ENCODE assay signal across 27 mouse cellular contexts in the genomic region with DNA sequence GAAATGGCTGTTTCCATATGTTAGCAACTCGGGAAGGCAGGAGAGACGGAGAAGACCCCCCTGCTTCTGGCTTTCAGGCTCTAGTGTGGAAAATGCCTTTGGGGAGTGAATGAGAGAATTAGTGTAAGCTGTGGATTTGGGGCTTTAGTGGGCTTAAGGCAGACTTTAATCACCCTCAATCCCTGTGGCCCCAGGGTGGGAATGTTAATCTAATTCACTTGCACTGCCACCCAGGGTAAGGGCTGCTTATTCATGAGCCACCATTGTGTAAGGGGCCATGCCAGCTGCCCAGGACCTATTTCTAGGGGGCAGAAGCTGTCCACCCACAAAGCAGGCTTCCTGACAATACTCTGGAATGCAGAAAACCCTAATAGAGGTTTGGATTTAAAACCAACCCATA. TPM values are rescaled to one million over a fixed set of nuclear protein-coding genes. Genes with fewer than 3 reads are reported as not detected.
DNase-seq lines count a peak whose midpoint lies in the region; ATAC-seq and TF ChIP-seq lines count a peak whose summit lies in the region.
"Had no signal": no experiment of that assay in that cellular context is flagged by ENCODE, and none has a peak within 500 bp of the region (broad histone marks: within the 10 kb centered on the region; RNA-seq: fewer than 3 reads in every experiment).

No protein-coding gene starts in this region.

- H3K4me2 ChIP-seq in forebrain, embryonic 11.5 days (ENCODE audit: low read depth, low read length, severe bottlenecking), result no peak overlapping the region
- H3K4me2 ChIP-seq in forebrain, embryonic 13.5 days, result no peak overlapping the region
- H3K4me2 ChIP-seq in midbrain, embryonic 16.5 days (ENCODE audit: low read length), result no peak overlapping the region
- H3K4me2 ChIP-seq: embryonic facial prominence, embryonic 13.5 days; heart, embryonic 11.5 days; hindbrain, embryonic 12.5 days; hindbrain, embryonic 15.5 days had no signal

- DNase-seq in forebrain, embryonic 11.5 days (ENCODE audit: low spot score), result peak; percentile 47
- DNase-seq in midbrain, embryonic 10.5 days (ENCODE audit: low spot score), result peak; percentile 31
- DNase-seq in brain, embryonic 14.5 days (ENCODE audit: low read depth), result peak; percentile 54
- peak; percentile 32 for DNase-seq in retina, embryonic 14.5 days (ENCODE audit: low spot score)
- DNase-seq in cerebellum, postnatal 14 days, result no peak
- DNase-seq in urinary bladder, adult 18-20 months (ENCODE audit: low spot score in 2 of 2), result no peak
- DNase-seq: adrenal gland, postnatal 10 days; adrenal gland, postnatal 36 days; cerebellum, adult 11 months; cerebellum, adult 2 months; cerebellum, adult 9-11 months; cerebellum, postnatal 36 days; embryo, embryonic 11 days; forebrain, postnatal 0 days; gastrocnemius, postnatal 36 days had no signal

- no peak overlapping the region for H3K4me3 ChIP-seq in forebrain, embryonic 11.5 days (ENCODE audit: low read depth, low read length)
- no peak overlapping the region for H3K4me3 ChIP-seq in forebrain, embryonic 13.5 days
- no peak overlapping the region for H3K4me3 ChIP-seq in midbrain, embryonic 10.5 days
- H3K4me3 ChIP-seq in midbrain, embryonic 16.5 days (ENCODE audit: low read depth, low read length), result no peak overlapping the region
- H3K4me3 ChIP-seq: embryonic facial prominence, embryonic 10.5 days; embryonic facial prominence, embryonic 13.5 days; erythroblast, embryonic 14.5 days; hindbrain, embryonic 12.5 days; hindbrain, embryonic 15.5 days had no signal

- no peak for TF ChIP-seq CTCF in brain, embryonic 14.5 days (IDR thresholded peaks at IDR 0.05; ENCODE audit: borderline replicate concordance, extremely low read depth, insufficient read depth, insufficient read length)

- no peaks in the 10 kb centered on the region for H3K9me3 ChIP-seq in forebrain, embryonic 11.5 days (ENCODE audit: control insufficient read depth, low read length)
- no peaks in the 10 kb centered on the region for H3K9me3 ChIP-seq in forebrain, embryonic 13.5 days (replicated peaks)
- no peaks in the 10 kb centered on the region for H3K9me3 ChIP-seq in midbrain, embryonic 10.5 days (replicated peaks)
- H3K9me3 ChIP-seq in midbrain, embryonic 16.5 days (replicated peaks; ENCODE audit: control insufficient read depth, low read length, poor library complexity, severe bottlenecking), result no peaks in the 10 kb centered on the region
- H3K9me3 ChIP-seq: embryonic facial prominence, embryonic 10.5 days; embryonic facial prominence, embryonic 13.5 days; hindbrain, embryonic 12.5 days; hindbrain, embryonic 15.5 days had no signal

- WGBS in forebrain, embryonic 11.5 days, result 3% methylated on average over 2 of the region's 2 CpGs
- WGBS in forebrain, embryonic 13.5 days, result 2% methylated on average over 2 of the region's 2 CpGs
- 5% methylated on average over 2 of the region's 2 CpGs for WGBS in midbrain, embryonic 10.5 days
- WGBS in midbrain, embryonic 16.5 days, result 5% methylated on average over 2 of the region's 2 CpGs

- ATAC-seq in forebrain, embryonic 11.5 days (replicated peaks; ENCODE audit: low FRiP score), result no peak
- no peak for ATAC-seq in forebrain, embryonic 13.5 days
- ATAC-seq in midbrain, embryonic 16.5 days, result no peak
- ATAC-seq: forebrain, embryonic 14.5 days; forebrain, postnatal 0 days had no signal

- H3K27ac ChIP-seq in forebrain, embryonic 11.5 days (ENCODE audit: low read depth, low read length), result no peak overlapping the region
- no peak overlapping the region for H3K27ac ChIP-seq in forebrain, embryonic 13.5 days
- no peak overlapping the region for H3K27ac ChIP-seq in midbrain, embryonic 10.5 days (replicated peaks)
- no peak overlapping the region for H3K27ac ChIP-seq in midbrain, embryonic 16.5 days (ENCODE audit: low read length)
- H3K27ac ChIP-seq: embryonic facial prominence, embryonic 10.5 days; embryonic facial prominence, embryonic 13.5 days; hindbrain, embryonic 12.5 days; hindbrain, embryonic 15.5 days had no signal

- H3K9ac ChIP-seq in forebrain, embryonic 11.5 days (ENCODE audit: low read length), result no peak overlapping the region
- H3K9ac ChIP-seq in forebrain, embryonic 13.5 days, result no peak overlapping the region
- H3K9ac ChIP-seq in midbrain, embryonic 16.5 days (ENCODE audit: low read depth, low read length), result no peak overlapping the region
- H3K9ac ChIP-seq: embryonic facial prominence, embryonic 13.5 days; forebrain, postnatal 0 days; hindbrain, embryonic 12.5 days; hindbrain, embryonic 15.5 days had no signal

- H3K36me3 ChIP-seq in forebrain, embryonic 11.5 days (ENCODE audit: control insufficient read depth, insufficient read depth, low read length), result no peaks in the 10 kb centered on the region
- no peaks in the 10 kb centered on the region for H3K36me3 ChIP-seq in forebrain, embryonic 13.5 days (ENCODE audit: poor library complexity, severe bottlenecking)
- no peaks in the 10 kb centered on the region for H3K36me3 ChIP-seq in midbrain, embryonic 10.5 days
- H3K36me3 ChIP-seq in midbrain, embryonic 16.5 days (ENCODE audit: control insufficient read depth, insufficient read depth, low read length), result no peaks in the 10 kb centered on the region
- H3K36me3 ChIP-seq: embryonic facial prominence, embryonic 10.5 days; embryonic facial prominence, embryonic 13.5 days; hindbrain, embryonic 12.5 days; hindbrain, embryonic 15.5 days had no signal

- peaks cover 8% of the 10 kb centered on the region for H3K4me1 ChIP-seq in forebrain, embryonic 11.5 days (replicated peaks; ENCODE audit: control insufficient read depth, insufficient read depth, low read length)
- H3K4me1 ChIP-seq in forebrain, embryonic 13.5 days, result peaks cover 8% of the 10 kb centered on the region
- peaks cover 28% of the 10 kb centered on the region for H3K4me1 ChIP-seq in midbrain, embryonic 10.5 days
- H3K4me1 ChIP-seq in midbrain, embryonic 16.5 days (ENCODE audit: control insufficient read depth, insufficient read depth, low read length), result peaks cover 2% of the 10 kb centered on the region; the same call in 1 of the 2 replicates

- TF ChIP-seq POLR2A in brain, embryonic 14.5 days (IDR thresholded peaks at IDR 0.05; ENCODE audit: borderline replicate concordance, extremely low read depth, insufficient read depth, insufficient read length, poor library complexity, severe bottlenecking), result no peak

- H3K27me3 ChIP-seq in forebrain, embryonic 11.5 days (ENCODE audit: control insufficient read depth, insufficient read depth, low read length), result peaks cover 92% of the 10 kb centered on the region
- peaks cover 99% of the 10 kb centered on the region for H3K27me3 ChIP-seq in forebrain, embryonic 13.5 days
- peaks cover 100% of the 10 kb centered on the region for H3K27me3 ChIP-seq in midbrain, embryonic 10.5 days (ENCODE audit: low read depth, poor library complexity, severe bottlenecking)
- peaks cover 72% of the 10 kb centered on the region for H3K27me3 ChIP-seq in midbrain, embryonic 16.5 days (ENCODE audit: control insufficient read depth, insufficient read depth, low read depth, low read length)

RNA-seq across cellular contexts. Expression of a gene that starts 8.5 kb away (rescaled TPM):
- polyA plus RNA-seq in forebrain, embryonic 11.5 days (2014; fragmentation: Nextera tagmentation; extraction: Ambion mirVana), result 3.3 and 4.4 TPM in 2 replicates
- polyA plus RNA-seq in forebrain, embryonic 13.5 days (2015; fragmentation: Nextera tagmentation; extraction: Ambion mirVana), result 3.7 and 10.3 TPM in 2 replicates
- 0.77 and 1.5 TPM in 2 replicates for polyA plus RNA-seq in midbrain, embryonic 10.5 days (2016; fragmentation: Nextera tagmentation; extraction: Ambion mirVana)
- polyA plus RNA-seq in midbrain, embryonic 16.5 days (2015; fragmentation: Nextera tagmentation; extraction: Ambion mirVana), result 3.2 and 4.7 TPM in 2 replicates
- 19.3 and 42.9 TPM in 2 replicates for polyA plus RNA-seq in brain, embryonic 14.5 days (2012; rRNA removed)
- polyA plus RNA-seq: embryonic facial prominence, embryonic 13.5 days; erythroblast, embryonic 14.5 days; heart, embryonic 11.5 days; heart, embryonic 14.5 days; heart, postnatal 0 days; intestine, embryonic 14.5 days had no signal

Comparison
In these comparisons a context has a peak if more than half of its experiments do, and no peak if none do; other contexts are left out.
1. DNase-seq: peak in forebrain, embryonic 11.5 days (single experiment), midbrain, embryonic 10.5 days (single experiment), brain, embryonic 14.5 days (single experiment) and retina, embryonic 14.5 days (single experiment); none in cerebellum, postnatal 14 days (0 of 2) and urinary bladder, adult 18-20 months (0 of 2).